ENCODE assay signal across 20 mouse cellular contexts in the genomic region with DNA sequence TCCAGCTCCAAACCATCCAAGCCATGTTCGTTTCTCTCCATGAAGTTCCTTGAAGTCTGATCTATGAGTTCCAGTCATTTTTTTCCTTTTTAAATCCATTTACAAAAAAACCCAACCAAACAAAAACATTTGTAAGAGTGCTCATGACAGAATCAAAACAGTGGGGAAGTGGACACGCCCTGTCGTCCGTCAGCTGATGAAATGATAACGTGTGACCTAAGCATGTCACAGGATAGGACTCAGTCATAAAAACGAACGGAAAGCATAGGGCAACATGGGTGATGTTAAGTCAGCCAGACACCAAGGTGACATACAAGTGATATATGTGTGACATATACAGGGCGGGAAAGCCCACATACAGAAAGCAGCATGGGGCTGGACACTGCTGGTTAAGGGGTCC. TPM values are rescaled to one million over a fixed set of nuclear protein-coding genes. Genes with fewer than 3 reads are reported as not detected.
DNase-seq lines count a peak whose midpoint lies in the region.
"Had no signal": no experiment of that assay in that cellular context is flagged by ENCODE, and none has a peak within 500 bp of the region (broad histone marks: within the 10 kb centered on the region; RNA-seq: fewer than 3 reads in every experiment).

No protein-coding gene starts in this region.

- DNase-seq in CD4-positive helper T cell, adult 2 months (ENCODE audit: low read depth, low spot score): peak; percentile 24
- peak; percentile 47 for DNase-seq in induced T-regulatory cell, adult 2 months (ENCODE audit: low read depth)
- DNase-seq in splenic B cell, adult 2 months (ENCODE audit: low read depth, low spot score): peak; percentile 12
- DNase-seq in thymus, postnatal 14 days: no peak
- DNase-seq in layer of hippocampus, adult 8-10 months (ENCODE audit: low spot score in 2 of 2): no peak
- DNase-seq: adrenal gland, adult 8-10 months; adrenal gland, postnatal 14 days; adrenal gland, postnatal 36 days; cerebellum, adult 11-12 months; cerebellum, adult 2 months; cerebellum, adult 9-10 months; cerebellum, postnatal 10 days; cerebellum, postnatal 25 days; forebrain, postnatal 0 days had no signal

- H3K36me3 ChIP-seq in splenic B cell, adult 2 months (ENCODE audit: control insufficient read depth, insufficient read depth, low read length, poor library complexity, severe bottlenecking): no peaks in the 10 kb centered on the region
- H3K36me3 ChIP-seq: G1E had no signal

- H3K27me3 ChIP-seq in splenic B cell, adult 2 months (ENCODE audit: control insufficient read depth, insufficient read depth, low read length, poor library complexity, severe bottlenecking): no peaks in the 10 kb centered on the region
- H3K27me3 ChIP-seq: CH12.LX; embryonic facial prominence, embryonic 12.5 days; forebrain, embryonic 13.5 days; forebrain, embryonic 15.5 days; Patski had no signal

RNA-seq across cellular contexts. Expression of gene Cd101, which starts 25.9 kb away (rescaled TPM):
- total RNA-seq in layer of hippocampus, adult 8-10 months (2022): 1 to 10 TPM in 1 of 4 experiments, under 1 TPM in 3; 0.14 to 1.1 (median 0.64) TPM
- total RNA-seq: CH12.LX had no signal

RNA-seq across cellular contexts. Expression of gene Ptgfrn, which starts 54.9 kb away (rescaled TPM):
- total RNA-seq in layer of hippocampus, adult 8-10 months (2022): 10 to 100 TPM; 10.8 to 14.7 (median 12.3) TPM
- total RNA-seq: CH12.LX had no signal

Comparison
In these comparisons a context has a peak if more than half of its experiments do, and no peak if none do; other contexts are left out.
1. DNase-seq: peak in CD4-positive helper T cell, adult 2 months (single experiment), induced T-regulatory cell, adult 2 months (single experiment) and splenic B cell, adult 2 months (single experiment); none in thymus, postnatal 14 days (single experiment) and layer of hippocampus, adult 8-10 months (0 of 2).